Mouse (Mus musculus) cerebellum, adult 9-11 months (tissue): ENCODE data around the gene Rps6kb2.
"Not testable (repeated sequence)": the region's sequence is repeated elsewhere in the genome, so short reads cannot be mapped to it uniquely, and the experiment has no call there.

Source experiments
- DNase-seq: peaks from one replicate; pipeline ENCODE4 v3.0.0; 2022

Gene Rps6kb2

DNA sequence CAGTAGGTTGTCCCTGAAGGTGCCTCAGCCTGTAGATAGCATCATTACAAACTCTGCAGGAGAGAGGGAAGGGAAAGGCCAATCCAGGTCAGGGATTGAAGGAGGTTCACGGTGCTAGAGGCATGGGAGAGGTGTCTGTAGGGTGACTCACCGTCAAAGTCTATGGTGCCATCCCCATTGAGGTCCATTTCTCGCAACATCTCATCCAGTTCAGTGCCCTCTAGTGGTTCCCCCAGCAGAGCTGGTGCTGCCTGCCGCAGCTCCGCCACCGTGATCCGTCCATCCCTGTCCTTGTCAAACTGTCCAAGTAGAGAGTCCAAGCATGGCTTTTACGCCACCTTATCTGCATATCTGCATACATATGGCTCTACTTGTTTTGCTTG, 27.2 kb downstream of the Rps6kb2 start:
- not testable (repeated sequence) for DNase-seq

DNA sequence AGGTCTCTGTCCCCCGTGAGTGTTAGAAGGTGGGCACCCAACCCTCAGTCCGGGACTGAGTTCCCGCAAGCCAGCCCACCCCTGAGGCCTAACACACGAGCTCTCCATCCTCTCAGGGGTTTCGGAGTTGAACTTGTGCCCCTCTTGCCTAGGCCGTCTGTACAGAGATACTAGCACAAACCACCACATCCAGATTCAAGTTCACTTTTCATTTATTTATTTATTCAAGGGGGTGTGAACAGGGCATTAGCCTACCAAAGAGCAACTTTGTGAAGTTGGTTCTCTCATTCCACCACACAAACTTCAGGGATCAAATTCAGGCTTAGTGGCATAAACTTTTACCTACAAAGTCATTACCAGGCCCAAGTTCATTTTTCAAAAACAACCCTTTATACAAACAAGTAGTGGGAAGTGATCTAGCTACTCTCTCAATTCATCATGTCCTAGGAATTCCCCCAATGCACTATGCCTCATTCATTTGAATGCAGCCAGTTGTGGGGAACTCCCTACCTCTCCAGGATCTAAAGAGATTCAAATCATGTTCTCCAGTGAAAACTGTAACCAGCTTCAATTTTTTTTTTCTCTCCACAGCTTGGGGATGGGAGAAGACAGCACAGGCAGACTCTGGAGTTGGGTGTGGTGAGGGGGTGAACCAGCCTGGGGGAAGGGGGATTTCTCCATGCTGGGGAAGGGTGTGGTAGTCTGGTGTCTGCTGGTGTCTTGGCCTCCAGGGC, 27.8 kb downstream of the Rps6kb2 start:
- DNase-seq, result not testable (repeated sequence)

DNA sequence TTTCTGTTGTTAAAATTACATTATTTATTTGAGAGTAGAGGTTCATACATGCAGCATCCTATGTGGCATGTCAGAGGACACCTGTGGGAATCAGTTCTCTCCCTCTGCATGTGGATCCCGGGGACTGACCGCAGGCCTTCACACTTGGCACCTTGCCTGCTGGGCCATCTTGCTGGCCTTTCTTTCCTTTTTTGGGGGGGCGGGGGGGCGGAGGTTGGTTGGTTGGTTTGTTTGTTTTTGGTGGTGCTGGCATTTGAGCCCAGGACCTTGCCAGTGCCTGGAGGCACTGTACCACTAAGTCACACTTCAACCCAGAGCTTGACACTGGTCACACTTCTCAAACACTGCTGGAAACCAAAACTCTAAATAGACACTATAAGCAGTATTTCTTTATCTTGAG, 28.8 kb downstream of the Rps6kb2 start:
- DNase-seq, result no peak

DNA sequence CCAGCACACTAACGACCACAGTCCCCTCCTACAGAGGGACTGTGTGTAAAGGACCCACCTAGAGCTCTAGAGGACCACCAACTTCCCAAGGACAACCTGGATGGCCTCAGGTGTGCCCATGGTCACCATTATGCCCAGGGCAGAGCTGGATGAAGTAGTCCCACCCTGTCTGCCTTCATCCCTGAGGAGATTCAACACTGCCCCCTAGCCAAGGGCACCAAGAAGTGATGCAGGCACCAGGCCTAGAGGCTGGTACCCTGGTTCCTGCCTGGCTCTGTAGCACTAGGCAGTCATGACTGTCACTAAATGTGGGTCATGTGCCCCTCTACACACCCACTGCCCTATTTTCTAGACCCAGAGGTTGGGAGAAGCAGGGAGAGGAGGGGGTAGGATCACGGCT, 31.4 kb downstream of the Rps6kb2 start:
- DNase-seq, result no peak

DNA sequence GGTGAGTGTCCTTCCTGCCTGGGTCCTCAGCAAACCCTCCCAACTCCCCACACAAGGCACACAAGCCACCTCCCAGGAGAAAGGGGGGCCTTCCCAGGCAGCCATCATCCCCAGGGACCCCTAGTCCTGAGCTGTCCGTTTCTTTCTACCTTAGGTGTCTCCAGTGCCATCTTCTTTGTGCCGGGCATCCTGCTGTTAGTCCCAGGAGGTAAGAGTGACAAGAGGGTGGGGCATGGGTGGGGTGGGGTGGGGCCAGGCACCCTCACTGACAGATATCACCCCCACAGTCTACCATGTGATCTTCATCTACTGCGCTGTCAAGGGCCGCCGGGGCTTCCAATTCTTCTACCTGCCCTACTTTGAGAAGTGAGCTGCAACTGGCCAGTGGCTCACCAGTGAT, 32.1 kb downstream of the Rps6kb2 start:
- no peak for DNase-seq

DNA sequence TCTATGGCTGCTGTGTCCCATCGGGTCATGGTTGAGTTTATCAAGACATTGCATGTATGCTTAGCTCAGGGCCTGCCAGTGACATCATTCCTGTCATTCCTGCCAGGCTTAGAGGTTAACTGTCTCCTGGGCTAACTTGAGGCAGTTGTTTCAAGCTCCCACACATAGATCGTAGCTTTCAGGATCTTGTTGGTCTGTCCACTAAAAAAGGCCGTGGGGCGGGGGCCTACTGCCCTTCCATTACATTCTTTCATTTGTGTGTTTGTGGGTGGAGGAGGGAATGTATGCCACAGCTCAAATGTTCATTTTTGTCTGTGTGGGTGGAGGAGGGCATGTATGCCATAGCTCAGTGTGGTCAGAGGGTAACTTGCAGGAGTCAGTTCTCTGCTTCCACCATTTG, 33.0 kb downstream of the Rps6kb2 start:
- no peak for DNase-seq

DNA sequence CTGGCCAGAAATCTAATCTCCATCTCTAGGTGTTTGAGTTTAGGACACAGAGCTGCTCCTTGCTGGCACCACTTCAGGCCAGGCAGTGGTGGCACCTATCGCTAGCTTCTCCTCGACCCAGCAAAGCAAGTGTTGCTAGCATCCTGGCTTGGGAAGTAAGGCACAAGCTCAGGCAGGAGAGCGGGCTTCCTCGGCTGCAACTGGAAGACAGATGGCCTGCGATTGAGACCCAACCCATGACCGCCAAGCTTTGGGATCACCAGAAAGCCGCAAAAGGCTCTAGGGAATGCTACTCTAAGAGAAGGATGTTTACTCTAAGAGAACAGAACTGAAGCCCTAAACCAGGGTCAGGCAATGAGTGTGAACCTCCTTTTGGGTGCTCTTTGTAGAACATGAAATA, 33.7 kb downstream of the Rps6kb2 start:
- no peak for DNase-seq

DNA sequence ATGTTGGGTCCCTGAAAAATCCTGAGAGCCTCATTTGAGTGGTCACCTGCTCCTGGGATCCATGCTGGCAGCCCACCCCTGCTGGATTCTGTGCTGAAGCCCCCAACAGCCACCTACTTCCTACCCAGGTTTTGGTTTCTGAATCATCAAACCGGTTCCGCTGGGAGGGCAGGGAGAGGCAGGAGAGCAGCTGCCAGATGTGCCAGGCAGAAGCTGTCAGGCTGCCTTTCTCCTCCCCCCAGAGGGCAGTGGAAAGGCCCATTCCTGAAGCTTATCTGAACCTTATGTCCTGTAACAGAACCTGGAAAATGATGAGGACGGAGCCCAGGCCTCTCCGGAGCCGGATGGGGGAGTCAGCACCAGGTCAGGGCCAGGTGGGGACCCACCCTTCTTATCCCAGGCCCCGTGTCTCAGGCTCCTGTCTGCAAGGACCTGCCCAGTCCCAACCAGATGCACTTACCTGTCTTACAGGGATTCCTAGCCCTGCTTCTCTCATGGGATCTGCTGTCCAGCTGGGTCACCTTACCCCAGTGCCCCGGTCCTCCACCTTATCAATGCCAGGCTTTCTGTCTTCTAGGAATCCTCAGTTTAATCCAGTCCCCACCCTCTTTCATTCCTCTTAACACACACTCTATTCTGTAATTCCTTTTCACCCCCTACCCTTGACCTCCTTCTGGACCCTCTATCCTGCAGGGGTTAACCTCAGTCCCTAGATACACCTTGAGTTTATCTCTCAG, 36.2 kb downstream of the Rps6kb2 start:
- peak; percentile 69 for DNase-seq

DNA sequence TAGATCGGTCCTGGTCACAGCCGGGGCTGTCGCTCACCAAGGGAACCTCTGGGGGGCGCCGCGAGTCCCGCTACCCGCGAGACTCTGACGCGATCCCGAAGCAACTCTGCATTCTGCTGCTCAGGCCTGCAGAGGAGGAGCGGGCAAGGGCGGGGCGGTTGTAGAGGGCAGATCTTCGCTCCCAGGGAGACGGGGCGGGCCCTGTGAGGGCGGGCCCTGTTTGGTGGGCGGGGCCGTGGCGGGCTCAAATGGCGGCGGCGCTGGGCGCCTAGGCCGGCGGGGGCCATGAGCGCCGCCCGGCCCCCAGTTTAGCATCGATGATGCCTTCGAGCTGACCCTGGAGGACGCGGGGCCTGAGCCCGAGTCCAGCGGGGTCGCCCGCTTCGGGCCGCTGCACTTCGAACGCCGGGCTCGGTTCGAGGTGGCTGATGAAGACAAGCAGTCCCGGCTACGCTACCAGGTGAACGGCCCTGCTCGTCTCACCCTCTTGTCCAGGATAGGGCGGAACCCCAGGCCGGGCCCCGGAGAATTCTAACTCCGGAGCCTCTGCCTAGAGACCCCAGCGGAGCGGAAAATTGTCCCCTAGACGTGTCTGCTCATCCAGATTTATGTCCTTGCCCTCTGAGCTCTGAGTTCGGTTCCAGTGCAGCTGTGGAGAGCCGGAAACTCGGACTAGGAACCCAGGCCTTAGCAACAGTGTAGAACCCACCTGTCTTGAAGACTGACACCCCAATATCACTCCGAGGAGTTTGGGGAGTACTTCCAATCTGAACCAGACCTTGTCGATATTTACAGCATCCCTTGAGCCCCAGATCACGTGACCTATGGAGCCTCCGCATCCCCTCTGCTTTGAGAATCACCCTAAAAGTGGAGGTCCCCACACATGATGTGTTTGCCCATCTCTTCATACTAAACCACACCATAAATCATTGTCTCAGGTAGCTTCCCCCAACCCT, 37.1 kb downstream of the Rps6kb2 start, which contains the start of gene Aip:
Gene Aip (minus strand): TSS at position 118 of the 956 bp plus-strand sequence.
- peak; percentile 99 for DNase-seq

DNA sequence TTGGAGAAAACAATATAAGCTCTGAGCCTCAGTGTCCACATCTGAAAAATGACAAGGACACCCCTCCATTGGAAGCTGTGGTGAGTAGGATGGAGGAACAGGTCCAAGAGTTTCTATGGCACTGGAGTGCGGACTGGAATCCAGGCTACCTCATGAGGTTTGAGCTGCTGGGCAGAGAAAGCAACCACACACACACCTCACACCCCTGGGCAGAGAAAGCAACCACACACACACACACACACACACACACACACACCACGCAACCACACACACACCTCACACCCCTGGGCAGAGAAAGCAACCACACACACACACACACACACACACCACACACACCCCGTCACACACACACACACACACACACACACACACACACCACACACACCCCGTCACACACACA, 37.9 kb downstream of the Rps6kb2 start:
- peak; percentile 68 for DNase-seq

DNA sequence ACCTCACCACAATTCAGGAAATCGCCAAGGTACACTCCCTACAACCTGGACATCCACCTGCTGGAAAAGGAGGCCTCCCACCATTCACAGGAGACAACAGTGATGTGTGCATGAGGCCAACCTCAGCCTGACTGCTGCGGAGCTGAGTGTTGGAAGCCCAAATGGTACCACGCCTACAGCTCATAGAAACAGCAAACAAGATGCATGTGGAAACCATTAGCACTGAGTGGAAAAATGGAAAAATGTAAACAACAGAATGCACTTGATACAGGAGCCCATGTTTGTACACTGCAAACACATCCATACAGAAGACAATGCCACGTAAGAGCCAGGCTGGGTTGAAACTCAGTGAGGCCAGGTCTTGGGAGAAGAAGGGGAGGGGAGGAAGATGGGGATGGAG, 38.7 kb downstream of the Rps6kb2 start:
- peak; percentile 57 for DNase-seq

DNA sequence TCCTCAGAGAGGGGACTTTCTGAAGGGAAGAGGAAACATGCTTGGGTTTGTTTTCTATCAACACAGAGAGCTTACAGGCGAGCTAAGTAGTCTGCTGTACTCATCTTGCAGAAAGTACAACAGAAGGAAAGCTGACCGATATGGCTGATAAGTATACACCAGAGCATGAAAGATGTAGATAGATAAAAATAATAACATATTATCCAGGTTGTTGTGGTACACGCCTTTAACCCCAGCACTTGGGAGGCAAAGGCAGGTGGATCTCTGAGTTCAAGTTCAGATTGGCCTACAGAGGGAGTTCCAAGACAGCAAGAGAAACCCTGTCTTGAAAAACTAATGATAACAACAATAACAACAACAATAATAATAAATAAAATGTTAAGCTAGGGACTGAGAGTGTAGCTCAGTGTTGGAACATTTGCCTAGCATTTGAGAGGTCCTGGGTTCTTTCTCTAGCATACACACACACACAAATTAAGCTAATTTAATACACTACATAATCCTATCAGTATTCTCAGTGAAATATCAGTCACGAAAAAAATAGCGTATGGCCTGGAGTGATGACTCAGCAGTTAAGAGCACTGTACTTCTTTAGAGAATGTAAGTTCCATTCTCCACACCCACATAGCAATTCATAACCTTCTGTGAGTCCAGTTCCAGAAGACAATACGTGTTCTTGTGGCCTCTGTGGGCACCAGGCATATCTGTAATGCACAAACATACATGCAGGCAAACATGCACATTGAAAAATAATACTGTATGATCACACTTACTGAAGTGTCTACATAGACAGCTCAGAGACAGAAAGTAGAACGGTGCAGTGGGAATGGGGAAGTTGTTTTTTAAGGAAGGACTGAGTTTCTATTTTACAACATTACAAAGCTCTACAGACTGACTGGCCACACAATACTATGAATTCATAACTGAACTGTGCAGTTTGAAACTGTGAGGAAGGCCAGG, 40.5 kb downstream of the Rps6kb2 start:
- DNase-seq, result no peak

DNA sequence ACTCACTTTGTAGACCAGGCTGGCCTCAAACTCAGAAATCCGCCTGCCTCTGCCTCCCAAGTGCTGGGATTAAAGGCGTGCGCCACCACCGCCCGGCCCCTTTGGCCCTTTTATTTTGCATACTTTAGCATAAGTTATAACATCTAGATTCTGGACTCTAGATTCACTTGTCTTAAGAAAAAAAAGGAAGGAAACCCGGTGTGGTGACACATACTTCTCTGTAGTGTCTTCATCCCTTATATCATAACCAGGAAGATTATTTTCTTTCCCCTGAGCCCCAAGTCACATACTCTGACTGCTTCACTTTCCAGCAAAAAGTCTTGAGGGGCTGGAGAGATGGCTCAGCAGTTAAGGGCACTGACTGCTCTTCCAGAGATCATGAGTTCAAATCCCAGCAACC, 41.3 kb downstream of the Rps6kb2 start:
- peak; percentile 48 for DNase-seq

DNA sequence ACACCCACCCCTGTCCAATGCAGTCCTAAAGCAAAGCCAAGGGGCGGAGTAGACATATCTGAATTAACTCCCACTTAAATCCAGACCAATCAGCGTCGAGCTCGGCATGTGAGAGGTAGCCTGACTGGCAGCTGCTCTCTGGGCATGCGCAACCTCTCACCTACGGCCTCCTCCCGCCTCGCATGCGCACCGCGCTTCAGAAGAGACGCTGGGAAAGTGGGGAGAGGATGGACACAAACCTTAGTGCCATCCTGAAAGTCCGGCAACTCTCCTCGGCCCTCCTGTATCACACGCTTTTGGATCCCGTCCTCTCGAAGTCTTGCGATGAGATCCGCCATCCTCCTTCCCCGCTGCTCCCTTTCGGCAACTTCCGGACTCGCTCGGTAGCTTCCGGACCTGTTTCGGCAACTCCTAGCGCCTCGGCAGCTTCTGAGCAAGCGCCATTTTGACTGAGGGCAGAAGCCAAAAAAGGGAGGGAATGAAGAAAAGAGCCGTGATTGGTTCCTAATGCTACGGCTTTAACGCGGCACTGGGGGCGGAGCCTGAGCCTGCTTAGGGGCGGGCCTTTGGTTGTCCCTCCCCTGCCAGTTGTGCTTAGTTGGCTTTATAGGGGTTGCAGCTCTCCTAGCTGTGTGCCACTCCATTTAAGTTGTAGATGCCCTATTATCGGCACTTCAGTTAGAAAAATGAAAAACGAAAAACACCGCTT, 41.9 kb downstream of the Rps6kb2 start:
- DNase-seq, result peak; percentile 99

DNA sequence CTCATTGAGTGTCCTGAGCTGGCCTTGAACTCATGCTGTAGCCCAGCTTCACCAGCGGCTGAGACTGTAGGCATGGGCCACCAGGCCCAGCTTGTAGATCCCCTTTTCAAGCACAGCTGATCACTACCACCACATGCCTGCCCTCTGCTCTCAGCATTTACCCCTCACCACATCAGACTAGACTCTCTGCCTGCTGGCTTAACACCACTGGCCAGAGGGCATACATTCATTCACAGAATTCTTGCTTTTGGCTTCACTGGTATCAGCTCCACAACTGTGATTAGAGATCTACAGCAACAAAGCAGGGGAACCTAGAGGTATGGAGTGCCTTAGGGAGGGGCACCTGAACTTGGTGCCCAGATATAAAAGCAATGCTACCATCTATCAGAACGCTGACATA, 42.7 kb downstream of the Rps6kb2 start:
- DNase-seq, result peak; percentile 62

DNA sequence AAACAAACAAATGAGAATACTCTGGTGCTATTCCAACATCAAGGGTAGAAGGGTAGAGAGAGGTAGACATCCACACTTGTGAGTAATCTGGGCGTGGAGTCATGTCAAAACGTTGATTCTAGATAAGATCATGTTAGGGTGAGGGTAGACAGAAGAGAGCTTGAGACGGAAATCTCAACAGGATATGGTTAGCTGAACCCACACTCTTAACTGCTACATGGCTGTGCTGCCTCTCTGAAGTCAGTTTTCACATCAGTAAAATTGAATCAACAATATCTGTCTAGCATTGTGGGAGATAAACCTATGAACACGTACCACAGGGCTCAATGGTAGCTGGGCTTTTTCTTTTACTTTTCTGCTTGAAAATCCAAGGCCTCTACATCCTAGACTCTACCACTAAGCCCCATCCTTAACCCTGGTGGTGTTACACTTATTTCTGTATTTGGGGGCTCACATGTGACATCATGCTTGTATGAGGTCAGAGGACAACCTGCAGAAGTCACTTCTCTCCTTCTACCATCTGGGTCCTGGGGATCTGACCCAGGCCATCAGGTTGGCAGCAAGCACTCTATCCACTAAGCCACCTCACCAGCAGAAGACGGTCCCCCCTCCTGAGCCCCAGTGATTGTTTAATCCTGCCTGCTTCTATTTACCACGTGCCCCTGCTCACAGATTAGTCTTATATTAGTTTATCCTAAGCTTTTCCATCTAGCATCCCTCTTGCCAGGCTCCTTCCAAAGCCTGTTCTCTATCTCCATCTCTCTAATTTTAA, 43.3 kb downstream of the Rps6kb2 start:
- DNase-seq, result peak; percentile 57

DNA sequence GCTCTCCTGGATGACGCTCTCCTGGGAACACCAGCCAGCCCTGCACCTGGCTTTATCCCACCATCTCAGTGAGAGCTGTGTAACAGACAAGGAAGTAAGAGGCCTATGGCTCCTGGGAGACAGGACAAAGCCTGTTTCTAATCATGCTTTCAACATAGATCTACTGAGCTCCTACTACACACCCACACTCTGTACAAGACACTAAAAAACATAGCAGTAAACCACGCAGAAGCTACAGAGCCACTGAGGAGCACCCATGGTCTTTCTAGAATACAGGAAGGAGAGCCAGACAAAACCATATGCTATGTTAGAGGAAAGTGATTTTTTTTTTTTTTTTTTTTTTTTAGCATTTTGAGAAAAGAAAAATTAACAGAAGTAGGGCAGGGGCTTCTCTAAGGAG, 44.8 kb downstream of the Rps6kb2 start:
- no peak for DNase-seq

DNA sequence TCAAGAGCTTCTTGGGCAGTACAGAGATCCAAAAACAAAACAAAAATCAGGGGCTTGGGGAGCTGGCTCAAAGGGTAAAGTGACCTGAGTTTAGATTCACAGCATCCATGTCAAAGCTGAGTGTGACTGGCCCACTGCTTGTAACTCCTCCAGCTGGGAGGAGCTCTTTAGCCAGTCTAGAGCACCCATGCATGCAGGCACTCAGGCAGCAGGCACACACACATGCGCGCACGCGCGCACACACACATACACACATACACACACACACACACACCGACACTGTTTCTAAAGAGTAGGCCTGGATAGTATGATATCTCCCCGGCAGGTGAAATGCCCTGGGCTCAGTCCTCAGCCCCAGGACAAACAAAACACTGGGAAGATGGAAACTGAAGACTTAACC, 46.1 kb downstream of the Rps6kb2 start:
- DNase-seq, result no peak

DNA sequence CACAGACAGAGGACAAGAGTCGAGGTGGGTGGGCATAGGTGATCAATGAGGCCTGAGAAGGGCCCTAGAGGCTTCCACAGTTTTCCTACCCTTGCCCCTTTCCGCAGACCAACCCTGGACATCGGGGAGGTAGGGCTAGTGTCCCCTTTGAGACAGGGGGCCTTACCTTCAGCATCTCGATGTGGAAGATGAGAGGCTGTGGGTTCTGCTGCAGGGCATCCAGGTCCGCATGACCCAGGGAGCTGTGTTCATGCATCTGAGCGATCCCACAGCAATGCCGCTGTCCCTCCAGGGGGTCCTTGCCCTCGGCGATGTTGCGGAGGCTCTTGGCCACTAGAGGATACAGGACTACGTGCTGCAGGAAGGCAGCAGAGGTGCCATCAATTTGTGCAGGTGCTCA, 47.3 kb downstream of the Rps6kb2 start:
- DNase-seq, result peak; percentile 50

DNA sequence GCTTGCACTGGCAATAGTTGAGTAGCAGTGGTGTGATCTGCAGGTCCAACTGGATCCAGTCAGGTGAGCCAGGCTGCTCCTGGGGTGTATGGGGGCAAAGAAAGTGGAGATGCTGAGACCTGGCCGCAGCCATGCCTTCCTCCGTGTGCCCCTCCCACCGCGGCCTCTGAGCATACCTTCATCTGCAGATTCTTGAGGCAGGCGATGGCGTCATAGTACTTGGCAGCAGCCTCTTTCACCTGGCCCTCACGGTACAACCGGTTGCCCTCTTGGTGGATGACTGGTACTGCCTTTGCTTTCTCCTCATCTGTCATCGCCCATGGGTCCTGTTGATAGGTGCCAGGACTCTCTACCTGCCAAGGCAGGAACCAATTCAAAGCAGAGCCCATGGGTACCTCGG, 48.0 kb downstream of the Rps6kb2 start:
- peak; percentile 63 for DNase-seq

DNA sequence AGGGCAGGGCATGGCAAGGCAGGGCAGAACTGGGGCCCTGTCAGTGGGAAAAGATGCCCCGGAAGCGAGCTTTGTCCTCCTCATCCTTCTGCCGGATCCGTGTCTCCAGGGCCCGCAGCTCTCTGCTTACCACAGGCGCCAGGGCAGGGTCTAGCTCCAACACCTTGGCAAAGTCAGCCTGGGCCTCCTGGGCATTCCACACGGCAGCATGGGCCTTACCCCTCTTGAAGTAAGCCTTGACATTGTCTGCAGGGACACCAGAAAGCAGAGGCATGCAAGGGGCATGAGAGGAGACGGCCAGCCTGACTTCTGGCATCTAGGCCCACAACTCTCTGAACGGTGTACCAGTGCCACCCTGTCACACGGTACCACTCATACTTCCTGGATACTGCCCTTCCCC, 48.6 kb downstream of the Rps6kb2 start:
- DNase-seq, result peak; percentile 50
